Mouse (Mus musculus) spleen, adult 2 months (tissue): ENCODE data around the gene Cox8c.

Source experiments
- CTCF ChIP-seq: fragments of 200-500 bp; IDR thresholded peaks from 2 replicates; pipeline ENCODE4 v1.5.1; 2011; ENCODE audit warnings: mild to moderate bottlenecking, inconsistent platforms; ENCODE audit not compliant: insufficient read depth, insufficient read length, insufficient replicate concordance; ENCODE audit errors: extremely low read depth
- POLR2A ChIP-seq: fragments of 200-500 bp; IDR thresholded peaks from 2 replicates; pipeline ENCODE4 v1.6.1; 2011; ENCODE audit warnings: low read depth, low read length, inconsistent platforms

- TF ChIP-seq CTCF (no peak), POLR2A (no peak)
Observed at GRCm38 (mm10) chr12:102935892-102936291, 36.8 kb downstream of the Cox8c start.
